Mouse (Mus musculus): Measurements from ENCODE around the gene Rnf40.

The Rnf40 gene

DNA sequence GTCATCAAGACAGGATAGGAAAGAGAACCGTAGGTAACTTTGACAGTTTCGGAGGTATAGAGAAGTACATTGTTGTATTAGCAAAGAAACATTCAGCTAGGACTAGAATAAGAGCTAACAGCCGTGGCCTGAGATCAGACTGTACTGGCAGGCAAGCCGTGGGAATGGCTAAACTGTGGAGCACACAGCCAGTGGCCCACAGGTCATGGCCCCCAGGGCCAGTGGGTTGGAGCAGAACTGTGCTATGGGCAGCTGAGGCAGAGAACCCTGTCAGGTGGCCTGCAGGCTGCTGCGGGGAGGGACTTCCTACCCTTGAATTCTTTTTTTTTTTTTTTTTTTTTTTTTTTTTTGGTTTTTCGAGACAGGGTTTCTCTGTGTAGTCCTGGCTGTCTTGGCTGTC lies 60.6 kb downstream of the Rnf40 start:
- no peak for DNase-seq (ENCODE audit: low read depth, low spot score)

DNA sequence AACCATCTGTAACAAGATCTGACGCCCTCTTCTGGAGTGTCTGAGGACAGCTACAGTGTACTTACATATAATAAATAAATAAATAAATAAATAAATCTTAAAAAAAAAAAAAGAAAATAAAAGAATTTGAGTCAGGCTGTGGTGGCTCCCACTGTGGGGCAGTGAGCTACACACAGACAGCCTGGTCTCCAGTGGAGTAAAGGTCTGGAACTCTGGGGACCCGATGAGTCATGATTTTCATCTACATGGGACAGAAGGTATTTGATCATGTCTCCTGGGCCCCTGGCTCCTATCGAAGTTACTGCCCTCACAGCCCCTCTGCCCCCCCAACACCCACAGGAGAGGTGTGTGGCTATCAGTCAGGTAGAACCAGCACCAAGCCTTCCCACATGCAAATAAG lies 63.1 kb downstream of the Rnf40 start:
- DNase-seq (ENCODE audit: low read depth, low spot score), result no peak

DNA sequence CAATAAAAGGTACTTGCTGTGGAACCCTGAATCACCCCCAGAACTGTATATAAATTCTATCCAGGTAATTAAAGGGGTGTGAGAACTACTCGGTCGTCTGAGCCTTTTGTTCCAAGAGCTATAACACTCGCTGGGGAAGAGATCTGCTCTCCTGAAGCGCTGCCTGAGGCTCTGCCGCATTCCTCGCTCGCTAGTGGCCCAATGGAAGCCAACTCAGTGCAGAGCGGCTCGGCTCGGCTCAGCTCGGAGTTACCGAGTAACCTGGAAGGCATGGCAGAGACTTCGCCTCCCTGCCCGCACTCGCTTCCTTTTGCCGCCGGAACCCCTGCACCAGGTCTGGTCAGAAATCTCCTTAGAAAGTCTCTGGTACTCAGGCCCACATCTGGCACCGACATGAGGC lies 63.5 kb downstream of the Rnf40 start:
- no peak for DNase-seq (ENCODE audit: low read depth, low spot score)

DNA sequence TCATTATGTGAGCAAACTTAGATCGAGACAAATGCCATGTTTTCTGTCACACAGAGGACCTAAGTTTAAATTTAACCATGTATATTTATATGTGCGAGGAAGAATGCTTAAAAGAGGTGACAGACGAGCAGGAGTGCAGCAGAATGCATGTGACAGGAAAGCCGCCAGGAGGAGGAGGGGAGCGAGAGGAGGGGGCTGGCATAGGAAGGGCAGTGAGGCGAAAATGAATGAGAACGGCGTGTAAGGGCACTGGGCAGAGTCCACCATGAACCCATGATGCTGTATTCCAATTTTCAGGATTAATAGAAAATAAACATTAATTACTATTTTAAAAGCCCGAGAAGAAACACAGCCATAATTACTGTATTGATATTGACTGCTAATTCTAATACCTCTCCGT lies 65.8 kb downstream of the Rnf40 start:
- DNase-seq (ENCODE audit: low read depth, low spot score), result no peak
